Mouse (Mus musculus): Measurements from ENCODE around the gene Vmn1r76. TPM values are rescaled to one million over a fixed set of nuclear protein-coding genes. Genes with fewer than 3 reads are reported as not detected.

The Vmn1r76 gene
- not detected in 2 replicates for polyA plus RNA-seq (2014; fragmentation: Nextera tagmentation; extraction: Ambion mirVana)

DNA sequence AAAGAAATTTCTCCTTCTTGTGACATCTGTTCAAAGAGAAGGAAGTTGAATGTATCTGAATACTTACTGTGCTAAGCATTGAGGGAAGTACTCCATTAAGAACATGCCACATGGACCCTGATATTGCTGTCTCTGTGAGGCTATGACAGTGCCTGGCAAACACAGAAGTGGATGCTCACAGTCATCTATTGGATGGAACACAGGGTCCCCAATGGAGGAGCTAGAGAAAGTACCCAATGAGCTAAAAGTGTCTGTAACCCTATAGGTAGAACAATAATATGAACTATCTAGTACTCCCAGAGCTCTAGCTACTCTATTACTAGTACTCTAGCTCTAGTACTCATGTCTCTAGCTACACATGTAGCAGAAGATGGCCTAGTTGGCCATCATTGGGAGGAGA lies at the start of gene Vmn1r76:
Gene Vmn1r76, minus strand, starts transcription at position 101 of the 400 bp plus-strand sequence.
- Histone ChIP-seq H3K36me3 (ENCODE audit: control insufficient read depth, insufficient read depth, low read length) (no peaks in the 10 kb centered on the region), H3K9me3 (ENCODE audit: control insufficient read depth, low read length) (no peaks in the 10 kb centered on the region), H3K27ac (ENCODE audit: low read depth, low read length) (no peak within 1 kb of the TSS), H3K4me2 (ENCODE audit: low read depth) (no peak within 1 kb of the TSS), H3K9ac (ENCODE audit: low read length) (no peak within 1 kb of the TSS), H3K27me3 (ENCODE audit: control insufficient read depth, insufficient read depth, low read length) (no peaks in the 10 kb centered on the region), H3K4me1 (ENCODE audit: control insufficient read depth, insufficient read depth, low read length) (no peaks in the 10 kb centered on the region), H3K4me3 (ENCODE audit: low read depth, low read length) (no peak within 1 kb of the TSS)
- ATAC-seq (ENCODE audit: insufficient read depth, low FRiP score, low TSS enrichment) = no peak
- no peak for DNase-seq (ENCODE audit: low spot score)

DNA sequence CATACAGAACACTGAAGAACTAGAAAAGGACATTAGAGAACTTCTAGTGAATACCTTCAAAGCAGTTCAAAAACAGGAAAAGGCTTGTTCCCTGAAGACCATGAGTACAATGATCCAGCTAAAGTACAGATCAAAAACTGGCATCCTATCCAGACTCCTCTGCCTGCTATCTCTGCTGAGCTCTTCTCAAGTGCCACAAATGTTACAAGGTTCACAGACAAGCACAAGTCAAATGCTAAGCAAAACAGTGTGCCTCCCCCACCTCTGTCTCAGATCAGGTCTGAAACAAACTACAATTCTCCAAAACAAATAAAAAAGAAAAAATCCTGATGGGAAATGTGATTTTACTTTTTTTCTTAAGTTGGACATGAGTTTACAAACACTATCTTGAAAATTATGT lies 34.6 kb upstream of the Vmn1r76 start:
- peaks cover 4% of the 10 kb centered on the region; the same call in 1 of the 2 replicates for H3K9me3 ChIP-seq (ENCODE audit: control insufficient read depth, low read length)
- H3K27me3 ChIP-seq (ENCODE audit: control insufficient read depth, insufficient read depth, low read length) = no peaks in the 10 kb centered on the region
- H3K4me3 ChIP-seq (ENCODE audit: low read depth, low read length) = no peak overlapping the region
- no peaks in the 10 kb centered on the region for H3K36me3 ChIP-seq (ENCODE audit: control insufficient read depth, insufficient read depth, low read length)
- no peaks in the 10 kb centered on the region for H3K4me1 ChIP-seq (ENCODE audit: control insufficient read depth, insufficient read depth, low read length)
- no peak for ATAC-seq (ENCODE audit: insufficient read depth, low FRiP score, low TSS enrichment)
- no peak for DNase-seq (ENCODE audit: low spot score)
- H3K9ac ChIP-seq (ENCODE audit: low read length) = no peak overlapping the region
- H3K27ac ChIP-seq (ENCODE audit: low read depth, low read length) = no peak overlapping the region
- no peak overlapping the region for H3K4me2 ChIP-seq (ENCODE audit: low read depth)

DNA sequence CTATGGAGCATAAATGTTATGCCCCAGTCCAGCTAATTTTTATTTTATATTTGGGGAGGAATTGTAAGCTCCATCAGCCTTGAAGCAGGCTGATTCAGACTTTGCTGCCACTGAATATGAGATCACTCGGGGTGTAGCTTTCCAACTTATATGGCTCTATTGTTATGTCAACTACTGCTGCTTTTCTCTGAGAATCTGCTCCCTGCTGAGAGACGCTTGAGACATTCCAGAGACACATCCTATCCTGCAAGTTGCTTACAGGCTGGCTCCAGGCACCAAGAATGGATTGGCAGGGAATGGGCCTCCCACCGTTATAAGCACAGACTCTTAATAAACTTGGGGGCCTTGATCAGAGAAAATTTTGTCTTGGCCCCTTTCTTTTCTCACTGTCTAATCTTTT lies 10.0 kb upstream of the Vmn1r76 start:
- no peak overlapping the region for H3K27ac ChIP-seq (ENCODE audit: low read depth, low read length)
- H3K4me2 ChIP-seq (ENCODE audit: low read depth) = no peak overlapping the region
- no peak overlapping the region for H3K9ac ChIP-seq (ENCODE audit: low read length)
- H3K27me3 ChIP-seq (ENCODE audit: control insufficient read depth, insufficient read depth, low read length) = no peaks in the 10 kb centered on the region
- no peak for ATAC-seq (ENCODE audit: insufficient read depth, low FRiP score, low TSS enrichment)
- H3K4me3 ChIP-seq (ENCODE audit: low read depth, low read length) = no peak overlapping the region
- DNase-seq (ENCODE audit: low spot score) = no peak
- no peaks in the 10 kb centered on the region for H3K36me3 ChIP-seq (ENCODE audit: control insufficient read depth, insufficient read depth, low read length)
- 75% methylated on average over 3 of the region's 3 CpGs for WGBS
- peaks cover 14% of the 10 kb centered on the region for H3K9me3 ChIP-seq (ENCODE audit: control insufficient read depth, low read length)
- H3K4me1 ChIP-seq (ENCODE audit: control insufficient read depth, insufficient read depth, low read length) = no peaks in the 10 kb centered on the region

DNA sequence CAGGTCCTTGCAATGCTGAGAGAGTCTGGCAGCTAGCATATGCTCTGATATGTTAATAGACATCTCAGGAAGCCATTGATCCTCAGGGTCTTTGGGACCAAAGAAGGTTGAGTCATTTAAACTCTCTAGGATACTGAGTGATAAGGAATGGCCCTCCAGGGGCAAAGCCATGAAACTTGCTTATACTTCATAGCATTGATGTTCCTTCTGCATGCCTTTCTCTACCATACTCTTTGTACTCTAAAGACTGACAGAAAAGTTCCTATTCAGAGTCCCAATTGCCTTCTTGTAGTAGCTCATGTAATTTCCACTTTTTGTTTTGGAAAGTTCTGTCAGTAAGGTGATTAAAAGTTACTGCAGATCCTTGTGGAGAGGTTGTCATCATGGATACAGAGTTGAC lies 63.7 kb downstream of the Vmn1r76 start, which contains the start of gene Vmn1r75:
Gene Vmn1r75, plus strand, starts transcription at position 301 of the 400 bp plus-strand sequence.
- H3K27me3 ChIP-seq (ENCODE audit: control insufficient read depth, insufficient read depth, low read length) = no peaks in the 10 kb centered on the region
- no peaks in the 10 kb centered on the region for H3K36me3 ChIP-seq (ENCODE audit: control insufficient read depth, insufficient read depth, low read length)
- peaks cover 5% of the 10 kb centered on the region; the same call in 1 of the 2 replicates for H3K9me3 ChIP-seq (ENCODE audit: control insufficient read depth, low read length)
- H3K4me3 ChIP-seq (ENCODE audit: low read depth, low read length) = no peak within 1 kb of the TSS
- no peak within 1 kb of the TSS for H3K27ac ChIP-seq (ENCODE audit: low read depth, low read length)
- DNase-seq (ENCODE audit: low spot score) (no peak), ATAC-seq (ENCODE audit: insufficient read depth, low FRiP score, low TSS enrichment) (no peak)
- H3K9ac ChIP-seq (ENCODE audit: low read length) = no peak within 1 kb of the TSS
- no peak within 1 kb of the TSS for H3K4me2 ChIP-seq (ENCODE audit: low read depth)
- no peaks in the 10 kb centered on the region for H3K4me1 ChIP-seq (ENCODE audit: control insufficient read depth, insufficient read depth, low read length)

Other genes starting within 250 kb of the Vmn1r76 start
- not detected in 2 replicates for gene Vmn1r73, start 207.9 kb downstream of the Vmn1r76 start, polyA plus RNA-seq (2014; fragmentation: Nextera tagmentation; extraction: Ambion mirVana)
- not detected in 2 replicates for gene Vmn1r74, start 104.2 kb downstream of the Vmn1r76 start, polyA plus RNA-seq (2014; fragmentation: Nextera tagmentation; extraction: Ambion mirVana)
- gene Vmn1r75, start 63.6 kb downstream of the Vmn1r76 start, polyA plus RNA-seq (2014; fragmentation: Nextera tagmentation; extraction: Ambion mirVana) = not detected in 2 replicates
- gene Vmn1r77, start 98.5 kb upstream of the Vmn1r76 start, polyA plus RNA-seq (2014; fragmentation: Nextera tagmentation; extraction: Ambion mirVana) = not detected in 2 replicates
- gene Vmn1r78, start 212.0 kb upstream of the Vmn1r76 start, polyA plus RNA-seq (2014; fragmentation: Nextera tagmentation; extraction: Ambion mirVana) = not detected in 2 replicates
- not detected in 2 replicates for gene Vmn1r79, start 233.1 kb upstream of the Vmn1r76 start, polyA plus RNA-seq (2014; fragmentation: Nextera tagmentation; extraction: Ambion mirVana)

Data from neural tube, embryonic 11.5 days (tissue).